Mouse (Mus musculus) lung, postnatal 0 days (tissue): Measurements from ENCODE around the gene Pygl.

Experiments used
- CTCF ChIP-seq: IDR thresholded peaks from 2 replicates; pipeline ENCODE4 v1.5.1; 2016; ENCODE audit warnings: antibody characterized with exemption, mild to moderate bottlenecking
- EP300 ChIP-seq: IDR thresholded peaks from 2 replicates; pipeline ENCODE4 v1.6.1; 2016; ENCODE audit warnings: antibody characterized with exemption, mild to moderate bottlenecking, control low read depth

DNA sequence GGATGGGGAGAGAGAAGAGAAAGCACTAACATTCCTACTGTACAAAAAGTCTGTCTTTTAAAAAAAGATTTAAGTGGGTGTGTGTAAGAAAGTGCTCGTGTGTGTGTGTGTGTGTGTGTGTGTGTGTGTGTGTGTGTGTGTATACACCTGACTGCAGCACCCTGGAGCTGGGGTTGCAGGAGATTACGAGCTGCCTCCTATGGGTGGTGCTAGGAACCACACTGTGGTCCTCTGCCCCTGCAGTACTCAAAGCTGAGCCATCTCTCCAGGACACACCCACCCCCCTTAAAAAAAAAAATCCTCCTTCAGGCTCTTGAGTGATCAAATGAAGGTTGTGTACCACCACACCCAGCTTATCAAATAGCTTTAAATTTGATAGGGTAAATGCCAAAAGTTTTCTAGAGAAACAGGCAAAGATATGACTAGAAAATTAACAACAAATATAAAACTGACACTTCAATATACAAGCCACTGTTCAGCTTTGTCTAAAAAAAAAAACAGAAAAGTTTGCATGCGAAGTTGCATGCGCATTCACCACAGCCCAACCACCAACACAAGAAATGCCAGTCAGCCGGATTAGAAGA is 90.2 kb downstream of the Pygl start:
- TF ChIP-seq CTCF = 0 out of 2 replicates have a peak, but pooled peaks have one; percentile 1
- no peak for TF ChIP-seq EP300
